Mouse (Mus musculus) CD4-positive, CD25-positive, alpha-beta regulatory T cell, adult 4 months (primary cell): ENCODE results near the gene 4933425L06Rik. TPM values are rescaled to one million over a fixed set of nuclear protein-coding genes. Genes with fewer than 3 reads are reported as not detected.

Experiments
- ATAC-seq: one replicate; pipeline ENCODE4 v1.8.0; 2017
- polyA plus RNA-seq, 2 experiments: library from polyadenylated mRNA; unstranded; fragments of 100-300 nt; shearing (Covaris generic); gene quantifications; one replicate each; pipeline ENCODE4 v1.2.1; 2017

The 4933425L06Rik gene
- polyA plus RNA-seq, 2 experiments from 2014 or later, result not detected

- ATAC-seq, result no peak
Measured at GRCm38 (mm10) chr13:105139881-105140280, 58.0 kb downstream of the 4933425L06Rik start.

GRCm38 (mm10) chr13:105146827-105147226 is 64.9 kb downstream of the 4933425L06Rik start:
- ATAC-seq, result no peak

GRCm38 (mm10) chr13:105147795-105148418 is 66.0 kb downstream of the 4933425L06Rik start:
- ATAC-seq, result no peak

- no peak for ATAC-seq
Measured at GRCm38 (mm10) chr13:105150006-105150405, 68.1 kb downstream of the 4933425L06Rik start.

GRCm38 (mm10) chr13:105153955-105154354 is 72.0 kb downstream of the 4933425L06Rik start:
- ATAC-seq, result no peak

GRCm38 (mm10) chr13:105165441-105165840 is 83.5 kb downstream of the 4933425L06Rik start:
- ATAC-seq, result no peak

Other genes starting within 250 kb of the 4933425L06Rik start
- under 1 TPM in 1 of 2 experiments, not detected in 1; 0.54 TPM for gene Shisal2b, start 218.2 kb upstream of the 4933425L06Rik start, polyA plus RNA-seq
- not detected for gene Rgs7bp, start 27.2 kb upstream of the 4933425L06Rik start, polyA plus RNA-seq
- gene Rnf180, start 212.7 kb downstream of the 4933425L06Rik start, polyA plus RNA-seq, result not detected